Mouse (Mus musculus) brain, embryonic 14.5 days (tissue): ENCODE results near the gene Arhgef7.
A peak's percentile ranks its signal among the peaks of the same experiment; 100 is the strongest.

ENCODE experiments used
- CTCF ChIP-seq: fragments of 200-500 bp; IDR thresholded peaks from 2 replicates; pipeline ENCODE4 v1.5.1; 2012; ENCODE audit warnings: inconsistent platforms, mild to moderate bottlenecking, moderate library complexity, borderline replicate concordance; ENCODE audit not compliant: insufficient read depth, insufficient read length; ENCODE audit errors: extremely low read depth
- POLR2A ChIP-seq: fragments of 200-500 bp; IDR thresholded peaks from 2 replicates; pipeline ENCODE4 v1.6.1; 2012; ENCODE audit warnings: mild to moderate bottlenecking, inconsistent platforms, borderline replicate concordance; ENCODE audit not compliant: poor library complexity, insufficient read depth, insufficient read length, severe bottlenecking; ENCODE audit errors: extremely low read depth

- TF ChIP-seq CTCF = peak; percentile 42; the same call in 1 of the 2 replicates
- no peak for TF ChIP-seq POLR2A
Measured at GRCm38 (mm10) chr8:11815206-11815605, 87.7 kb downstream of the Arhgef7 start.
